Mouse (Mus musculus) cerebellum, adult 11-12 months (tissue): ENCODE measurements around the gene Angptl7.

Experiments used
- DNase-seq: peaks from one replicate; pipeline ENCODE4 v3.0.0; 2022

Angptl7 gene

DNA sequence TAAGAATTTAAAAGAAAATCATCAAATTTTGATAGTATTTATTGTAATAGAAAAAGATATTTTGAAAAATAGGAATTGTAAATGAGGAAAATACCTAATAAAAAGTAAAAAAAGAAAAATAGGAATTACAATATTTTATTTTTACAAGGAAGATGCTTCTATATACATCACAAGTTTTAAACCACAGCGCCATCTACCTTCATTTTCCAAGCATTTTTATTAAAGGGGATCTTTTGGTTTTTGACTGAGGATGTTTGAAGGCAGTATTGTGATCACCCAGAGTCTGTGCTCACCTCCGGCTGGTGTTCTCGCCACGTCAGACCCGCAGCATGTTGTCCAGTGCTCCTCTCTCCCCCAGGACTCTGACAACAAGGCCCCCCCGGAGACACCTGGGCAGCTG is 5.1 kb downstream of the Angptl7 start:
- no peak for DNase-seq

DNA sequence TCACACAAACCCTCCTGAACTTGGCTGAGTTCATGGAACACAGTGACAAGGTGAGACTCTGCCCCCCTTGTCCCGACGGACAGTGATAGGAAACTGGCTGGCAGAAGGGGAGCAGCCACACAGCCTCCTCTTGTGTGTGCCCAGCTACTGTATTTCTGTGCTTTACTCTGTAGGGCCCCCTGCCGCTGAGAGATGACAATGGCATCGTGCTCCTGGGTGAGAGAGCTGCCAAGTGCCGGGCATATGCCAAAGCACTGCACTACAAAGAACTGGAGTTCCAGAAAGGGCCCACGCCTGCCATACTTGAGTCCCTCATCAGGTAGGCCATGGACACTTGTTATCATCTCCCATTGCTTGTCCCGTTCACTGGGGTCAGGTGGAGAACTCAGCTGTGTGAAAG is 8.8 kb downstream of the Angptl7 start:
- DNase-seq = peak; percentile 62

DNA sequence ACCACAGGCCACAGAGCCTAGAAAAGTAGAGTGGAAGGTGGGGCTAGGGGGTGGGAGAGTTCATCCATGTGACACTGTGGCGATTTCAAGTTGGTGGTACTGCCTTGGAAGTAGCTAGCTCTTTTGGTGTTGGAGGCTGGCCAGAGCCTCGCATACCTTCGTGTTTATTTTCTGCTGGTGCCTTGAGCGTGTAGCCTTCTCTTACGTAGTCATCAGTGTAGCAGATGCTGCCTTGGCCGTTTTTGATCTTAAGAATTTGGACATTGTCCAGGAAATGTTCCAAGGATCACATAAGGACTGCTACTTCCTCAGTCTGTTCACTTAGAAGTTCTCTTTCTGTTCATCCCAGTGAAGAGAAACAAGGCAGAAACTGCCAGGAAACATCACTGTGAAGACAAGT is 9.8 kb downstream of the Angptl7 start:
- no peak for DNase-seq

DNA sequence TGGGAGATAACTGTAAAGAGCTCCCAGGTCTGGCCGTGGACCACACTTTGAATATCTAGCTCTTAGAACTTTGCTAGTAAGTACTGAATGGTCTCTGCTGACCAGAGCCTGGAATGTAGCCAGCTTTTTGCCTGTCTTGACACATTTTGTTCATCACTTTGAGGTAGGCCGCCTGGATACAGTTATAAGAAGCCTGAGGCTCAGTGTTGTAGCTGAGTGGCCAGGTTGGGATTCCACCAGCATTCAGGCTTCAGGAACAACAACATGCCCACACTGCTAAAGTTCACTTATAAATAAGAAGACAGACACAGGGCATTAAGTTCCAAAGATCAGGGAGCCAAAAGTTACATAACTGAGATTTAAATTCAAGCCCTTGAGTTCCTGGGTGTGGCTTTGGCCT is 12.4 kb downstream of the Angptl7 start:
- DNase-seq = no peak

DNA sequence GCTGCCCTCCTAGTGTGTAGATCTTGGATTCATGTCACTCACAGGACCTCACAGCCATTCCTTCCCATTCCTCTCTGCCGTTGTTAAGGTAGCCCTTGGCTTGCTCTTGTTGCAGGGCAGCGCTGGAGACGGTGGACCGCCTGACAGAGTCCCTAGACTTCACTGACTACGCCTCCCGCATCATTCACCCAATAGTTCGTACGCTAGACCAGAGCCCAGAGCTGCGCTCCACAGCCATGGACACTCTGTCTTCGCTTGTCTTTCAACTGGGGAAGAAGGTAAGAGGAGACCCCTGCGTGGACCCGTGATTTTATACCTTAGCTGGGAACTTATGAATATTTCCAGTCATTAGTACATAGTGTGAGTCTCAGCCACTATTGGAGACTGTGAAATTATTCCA is 15.7 kb downstream of the Angptl7 start:
- no peak for DNase-seq

DNA sequence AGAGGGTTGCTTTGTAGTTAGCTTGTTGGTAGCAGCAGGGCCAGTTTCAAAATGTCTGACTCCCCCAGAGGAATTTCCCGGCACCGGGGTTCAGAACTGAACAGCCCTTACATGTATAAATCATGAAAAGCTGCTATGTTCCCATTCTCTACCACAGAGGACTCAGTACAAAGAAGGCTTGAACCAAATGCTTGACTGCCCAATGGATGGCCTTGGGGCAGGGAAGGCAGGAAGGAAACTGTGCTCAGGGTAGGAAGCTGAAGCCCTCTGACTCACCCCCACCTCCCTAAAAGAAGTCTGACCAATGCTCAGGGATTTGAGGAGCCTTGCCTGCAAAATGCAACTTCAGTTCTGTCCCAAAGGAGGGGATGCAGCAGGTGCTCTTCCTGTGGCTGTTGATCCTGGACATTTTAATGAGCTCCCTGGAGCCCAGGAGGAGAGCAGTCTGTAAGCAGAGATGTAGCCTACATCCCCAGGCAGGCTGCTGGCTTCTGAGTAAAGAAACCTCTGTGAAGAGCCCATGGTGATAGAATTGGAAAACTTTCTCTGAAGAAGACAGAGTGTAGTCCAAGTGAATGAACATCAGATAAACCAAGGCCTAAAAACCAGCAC is 18.6 kb downstream of the Angptl7 start:
- DNase-seq = no peak

DNA sequence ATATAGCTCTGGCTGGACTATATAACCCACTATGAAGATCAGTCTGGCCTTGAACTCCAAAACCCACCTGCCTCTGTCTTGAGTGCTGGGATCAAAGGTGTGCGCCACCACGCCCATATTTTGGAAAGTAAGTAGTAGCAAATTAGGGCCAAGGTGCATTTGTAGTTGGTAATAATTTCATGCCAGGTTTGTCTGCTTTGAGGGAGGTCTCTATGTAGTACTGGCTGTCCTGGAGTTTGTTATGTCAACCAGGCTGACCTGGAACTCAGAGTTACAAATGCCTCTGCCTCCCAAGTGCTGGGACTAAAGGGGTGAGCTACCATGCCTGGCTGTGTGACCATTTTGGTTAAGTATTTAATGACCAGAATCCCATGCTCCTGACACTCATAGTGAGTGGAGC is 20.0 kb downstream of the Angptl7 start:
- DNase-seq = no peak

DNA sequence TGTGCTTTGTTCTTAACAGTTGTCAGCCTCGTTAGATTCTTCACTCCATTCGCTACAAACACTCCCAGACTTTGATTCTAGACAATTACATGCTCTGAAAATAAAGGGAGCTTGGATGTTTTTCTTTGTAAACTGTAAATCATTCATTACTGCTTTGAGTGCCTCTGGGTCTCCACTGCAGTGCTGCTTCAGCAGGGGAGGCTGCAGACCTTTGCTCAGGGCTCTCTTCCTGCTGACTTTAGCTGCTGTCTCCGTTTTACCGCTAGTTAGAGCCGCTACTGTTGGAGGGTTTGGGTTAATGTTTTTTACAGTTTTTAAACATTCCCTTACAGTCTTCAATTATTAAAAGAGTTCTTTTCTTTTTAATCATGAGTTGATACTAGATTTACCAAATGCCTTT is 26.8 kb downstream of the Angptl7 start:
- DNase-seq = no peak

DNA sequence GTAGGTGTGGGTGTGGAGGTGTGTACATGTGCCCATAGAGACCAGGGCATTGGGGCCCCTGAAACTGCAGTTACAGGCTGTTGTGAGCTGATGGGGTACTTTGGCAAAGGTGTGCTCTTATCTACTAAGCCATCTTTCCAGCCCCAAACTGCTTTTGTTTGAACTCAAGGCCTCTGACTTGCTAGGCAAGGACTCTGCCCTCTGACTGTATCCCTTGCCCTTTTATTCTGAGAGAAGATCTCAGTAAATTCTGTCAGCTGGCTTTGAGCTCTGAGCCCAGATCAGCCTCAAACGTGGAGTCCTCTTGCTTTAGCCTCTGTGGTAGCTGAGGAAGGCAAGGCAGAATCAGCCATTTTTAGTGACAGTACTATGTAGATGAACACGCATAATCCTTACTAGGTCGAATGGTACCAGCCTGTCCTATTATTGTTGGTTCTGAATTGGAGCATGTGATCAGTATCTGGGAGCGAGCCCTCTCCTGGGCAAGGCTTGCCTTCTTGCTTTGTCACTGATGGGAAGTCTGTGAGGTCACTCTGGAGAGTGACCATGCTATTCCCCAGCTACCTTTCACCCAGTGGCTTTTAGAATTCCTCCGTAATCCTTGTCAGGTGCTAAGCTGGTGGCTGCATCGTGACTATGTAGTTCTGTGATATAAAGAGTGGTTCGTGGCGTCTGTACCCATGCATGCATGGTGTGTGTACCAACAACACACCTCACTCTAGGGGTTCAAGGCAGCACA is 27.7 kb downstream of the Angptl7 start:
- no peak for DNase-seq

DNA sequence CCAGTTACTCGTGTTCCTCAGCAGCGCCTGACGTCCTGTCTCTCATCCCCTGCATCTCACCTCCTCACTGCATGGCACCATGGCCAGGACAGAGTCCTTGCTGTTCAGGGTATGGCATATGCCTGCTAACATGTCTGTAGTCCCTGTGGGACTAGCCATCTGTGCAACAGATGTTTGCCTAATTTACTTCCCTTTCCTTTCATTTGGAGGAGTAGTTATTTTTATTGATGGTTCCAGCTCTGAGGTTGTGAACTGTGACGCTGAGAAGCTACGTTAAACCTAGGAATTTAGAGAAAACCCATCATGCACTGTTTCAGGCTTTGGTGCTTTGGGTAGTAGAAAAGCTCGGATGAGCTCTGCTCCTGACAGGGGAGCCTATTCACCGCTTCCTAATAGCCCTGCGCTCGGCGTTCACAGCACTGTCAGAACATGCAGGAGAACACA is 28.9 kb downstream of the Angptl7 start:
- DNase-seq = no peak

DNA sequence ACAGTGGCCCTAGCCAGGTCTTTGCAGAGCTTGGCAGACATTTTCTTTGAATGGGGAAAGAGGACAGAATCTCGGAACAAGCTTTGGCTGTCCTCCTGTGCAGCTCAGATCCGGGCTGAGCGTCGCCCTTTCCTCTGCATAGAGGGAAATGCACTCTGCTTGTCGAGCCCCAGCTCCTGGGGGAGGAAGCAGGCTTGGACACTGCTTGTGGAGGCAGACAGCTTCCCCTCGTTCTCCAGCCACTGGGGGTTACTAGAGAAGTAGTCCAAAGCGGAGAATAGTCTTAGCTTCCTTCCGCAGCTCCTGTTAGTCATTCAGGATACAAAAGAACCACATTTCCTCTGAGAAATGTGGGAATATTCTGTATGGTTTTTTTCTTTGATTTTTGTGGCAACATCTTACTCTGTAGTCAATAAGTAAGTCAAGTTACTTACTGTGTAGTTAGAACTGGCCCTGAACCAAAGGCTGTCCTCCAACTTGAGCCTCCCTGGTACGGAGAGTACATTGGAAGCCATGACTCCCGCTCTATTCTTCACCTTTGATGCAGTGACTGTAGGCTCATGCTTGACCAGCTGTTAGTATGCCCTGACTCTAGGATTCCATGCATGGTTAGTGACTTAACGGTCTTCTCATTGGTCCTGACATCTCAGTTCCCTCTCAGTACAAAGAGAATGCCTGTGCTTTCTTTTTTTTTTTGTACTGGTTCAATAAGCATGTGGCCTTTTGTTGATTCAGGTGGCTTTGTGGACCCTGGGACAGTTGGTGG is 30.6 kb downstream of the Angptl7 start:
- no peak for DNase-seq

DNA sequence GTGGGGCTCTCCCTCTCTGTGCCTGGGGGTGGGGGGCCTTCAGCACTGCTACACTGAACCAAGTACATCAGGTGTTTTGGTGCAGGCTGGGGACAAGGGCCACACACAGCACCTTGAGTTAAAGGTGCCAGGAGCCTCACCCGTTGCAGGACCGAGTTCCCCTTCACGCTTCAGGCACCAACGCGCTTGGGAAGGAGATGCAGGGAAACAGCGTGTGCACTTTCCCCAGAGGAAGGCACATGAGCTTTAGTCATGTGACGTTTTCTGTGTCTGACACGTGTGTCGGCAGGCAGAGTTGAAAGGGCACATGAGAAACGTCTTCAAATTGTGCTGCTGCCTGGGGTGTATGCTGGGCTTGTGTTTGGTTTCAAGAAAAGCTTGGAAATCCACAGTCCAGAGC is 31.9 kb downstream of the Angptl7 start:
- DNase-seq = no peak

DNA sequence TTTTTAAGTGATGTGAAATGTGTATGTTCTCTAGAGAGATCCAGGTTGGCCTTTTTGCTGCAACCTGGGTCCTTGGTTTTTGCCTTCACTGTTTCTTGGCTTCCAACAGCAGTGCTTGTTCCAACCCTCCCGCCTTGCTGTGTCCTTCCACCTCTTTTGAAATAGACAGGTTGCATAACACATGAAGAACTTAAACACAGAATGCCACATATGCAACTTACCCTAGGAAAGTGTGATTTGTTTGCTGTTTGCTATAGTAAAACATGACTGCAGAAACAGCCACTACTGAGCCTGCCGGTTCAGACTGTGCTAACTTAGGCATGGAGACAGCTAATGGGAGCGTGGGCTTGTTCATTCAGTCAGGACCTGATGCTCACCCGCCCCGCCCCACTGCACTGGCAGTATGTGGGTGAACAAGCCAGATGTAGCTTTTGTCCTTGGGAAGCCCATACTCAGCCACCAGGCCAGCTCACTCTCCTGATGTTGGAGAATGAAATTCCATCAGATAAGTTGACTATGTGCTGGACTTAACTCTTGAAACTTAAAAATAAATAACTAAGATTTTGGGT is 33.7 kb downstream of the Angptl7 start:
- DNase-seq = no peak

DNA sequence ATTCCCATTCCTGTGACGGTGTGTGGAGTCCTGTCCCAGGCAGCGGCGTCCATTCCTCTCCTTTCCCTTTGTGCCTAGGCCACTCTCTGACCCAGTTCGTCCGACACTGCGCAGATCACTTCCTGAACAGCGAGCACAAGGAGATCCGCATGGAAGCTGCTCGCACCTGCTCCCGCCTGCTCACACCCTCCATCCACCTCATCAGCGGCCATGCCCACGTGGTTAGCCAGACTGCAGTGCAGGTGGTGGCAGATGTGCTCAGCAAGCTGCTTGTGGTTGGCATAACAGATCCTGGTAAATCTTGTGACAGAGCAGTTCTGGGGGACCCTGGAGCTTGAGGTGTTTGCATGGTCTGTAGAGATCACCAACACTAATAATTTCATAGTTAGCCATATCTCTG is 35.4 kb downstream of the Angptl7 start:
- no peak for DNase-seq

DNA sequence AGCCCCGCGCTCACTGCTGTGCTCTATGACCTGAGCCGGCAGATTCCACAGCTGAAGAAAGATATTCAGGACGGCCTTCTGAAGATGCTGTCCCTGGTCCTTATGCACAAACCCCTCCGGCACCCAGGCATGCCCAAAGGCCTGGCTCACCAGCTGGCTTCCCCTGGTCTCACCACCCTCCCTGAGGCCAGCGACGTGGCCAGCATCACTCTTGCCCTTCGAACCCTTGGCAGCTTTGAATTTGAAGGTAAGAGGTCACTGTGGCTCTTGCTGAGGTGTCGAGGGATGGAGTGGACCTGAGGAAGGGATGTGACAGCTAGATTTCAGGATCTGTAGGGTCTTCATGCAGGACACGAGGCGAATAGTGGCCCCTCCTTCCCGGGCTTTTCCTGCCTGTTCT is 36.0 kb downstream of the Angptl7 start:
- no peak for DNase-seq

DNA sequence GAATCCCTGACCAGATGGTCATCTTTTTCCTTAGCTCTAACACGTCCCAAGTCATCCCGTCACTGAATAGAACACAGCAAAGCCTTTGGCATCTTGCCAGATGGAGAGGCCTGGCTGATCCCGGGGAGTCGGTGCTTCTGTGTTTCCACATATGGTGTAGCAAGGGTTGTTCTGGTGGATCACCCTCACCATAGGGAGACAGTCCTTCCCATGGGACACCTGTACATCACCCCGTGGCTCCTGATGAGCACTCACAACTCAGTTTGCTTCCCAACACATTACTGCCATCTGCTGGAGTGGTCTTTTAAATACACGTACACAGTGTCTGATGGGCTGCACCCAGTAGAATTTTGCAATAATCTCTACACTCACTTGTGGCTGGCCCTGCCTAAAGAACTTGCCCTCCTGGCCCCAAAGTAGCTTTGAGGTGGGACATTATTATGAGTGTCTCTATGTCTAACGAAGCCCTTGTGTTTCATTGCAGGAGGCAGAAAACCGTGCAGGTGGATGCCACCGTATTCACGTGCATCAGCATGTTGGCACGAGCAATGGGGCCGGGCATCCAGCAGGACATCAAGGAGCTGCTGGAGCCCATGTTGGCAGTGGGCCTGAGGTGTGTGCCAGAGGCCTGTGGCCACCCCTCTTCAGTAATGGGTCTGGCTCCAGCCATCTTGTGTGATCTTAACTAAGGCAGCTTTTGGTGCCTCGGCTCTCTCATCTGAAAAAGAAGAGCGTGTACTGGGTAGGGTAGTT is 36.9 kb downstream of the Angptl7 start:
- peak; percentile 66 for DNase-seq

DNA sequence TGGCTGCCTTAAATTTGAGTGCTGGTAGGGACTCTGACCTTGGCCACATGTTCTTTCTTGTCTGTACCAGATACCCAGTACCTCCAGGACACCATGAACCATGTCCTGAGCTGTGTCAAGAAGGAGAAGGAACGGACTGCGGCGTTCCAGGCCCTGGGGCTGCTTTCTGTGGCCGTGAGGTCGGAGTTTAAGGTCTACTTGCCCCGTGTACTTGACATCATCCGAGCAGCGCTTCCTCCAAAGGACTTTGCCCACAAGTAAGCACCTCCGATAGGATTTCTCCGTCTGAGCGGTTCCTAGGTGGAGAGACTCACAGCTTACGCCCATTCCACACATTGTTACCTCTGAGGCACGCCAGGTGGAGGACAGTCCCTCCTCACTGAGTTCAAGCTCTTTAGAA is 37.5 kb downstream of the Angptl7 start:
- no peak for DNase-seq

DNA sequence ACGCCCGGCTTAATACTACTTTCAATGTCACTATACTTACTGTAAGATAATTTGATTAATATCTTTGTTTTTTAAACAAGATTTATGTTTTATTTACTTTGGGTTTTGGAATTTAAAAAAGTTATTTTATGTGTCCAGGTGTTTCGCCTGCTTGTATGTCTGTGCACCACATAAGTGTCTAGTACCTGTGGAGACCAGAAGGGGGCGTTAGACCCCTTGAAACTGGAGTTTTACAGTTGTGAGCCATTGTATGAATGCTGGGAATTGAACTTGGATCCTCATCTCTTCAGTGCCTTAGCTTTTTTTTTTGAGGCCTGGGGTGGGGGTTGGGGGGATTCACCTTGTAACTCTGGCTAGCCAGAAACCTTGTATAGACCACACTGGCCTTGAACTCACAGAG is 38.5 kb downstream of the Angptl7 start:
- DNase-seq = no peak

DNA sequence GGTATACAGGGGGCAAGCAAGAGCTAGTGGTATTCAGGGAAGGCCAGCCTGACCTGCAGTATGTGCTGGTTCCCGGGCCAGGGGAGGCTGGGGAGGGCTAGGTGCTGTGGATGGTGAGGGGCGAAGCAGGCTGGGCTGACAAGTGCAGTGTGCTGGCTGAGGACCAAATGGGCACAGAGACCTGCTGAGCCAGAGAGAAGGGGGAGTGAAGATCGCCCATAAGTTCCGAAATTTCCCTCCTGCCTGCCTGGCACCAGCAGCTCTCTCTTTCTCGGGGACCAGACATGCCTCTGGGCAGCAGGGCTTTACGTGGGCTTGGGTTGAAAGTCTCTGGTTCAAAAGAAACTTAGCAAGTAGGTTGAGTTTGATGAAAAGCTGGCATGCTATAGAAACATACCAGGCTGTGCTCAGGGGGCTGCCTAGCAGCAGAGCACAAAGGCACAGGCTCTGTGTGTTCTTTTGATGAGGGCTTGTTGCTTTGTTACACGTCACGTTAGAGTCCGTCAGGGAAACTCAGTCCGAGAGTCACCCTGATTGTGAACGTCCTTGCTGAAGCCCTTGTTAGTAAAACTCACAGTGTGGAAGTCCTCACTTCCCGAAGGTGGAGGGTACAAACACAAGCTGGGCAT is 39.5 kb downstream of the Angptl7 start:
- no peak for DNase-seq

DNA sequence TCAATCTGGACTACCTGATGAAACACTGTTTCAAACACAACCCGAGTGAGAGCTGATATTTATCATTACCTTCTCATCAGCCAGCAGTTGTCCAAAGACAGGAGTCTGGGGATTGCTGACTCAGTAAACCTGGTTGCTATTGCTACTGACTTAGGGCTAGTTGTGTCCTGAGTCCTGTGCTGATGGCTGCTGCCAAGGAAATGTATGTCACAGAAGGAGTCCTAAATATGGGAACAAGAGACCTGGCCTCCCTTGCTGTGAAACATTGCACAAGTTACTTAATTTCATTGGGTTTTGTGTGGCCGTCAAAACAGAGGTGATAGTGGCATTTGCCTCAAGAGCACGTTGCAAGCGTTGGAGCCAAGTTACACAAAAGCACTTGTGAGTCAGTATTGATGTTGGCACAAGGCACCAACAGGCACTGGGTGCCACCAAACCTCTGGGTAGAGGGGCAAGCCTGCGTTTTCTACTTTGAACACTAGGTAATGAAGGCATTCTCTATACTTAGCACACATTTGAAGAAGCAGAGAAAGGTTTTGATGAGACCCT is 44.7 kb downstream of the Angptl7 start:
- no peak for DNase-seq

DNA sequence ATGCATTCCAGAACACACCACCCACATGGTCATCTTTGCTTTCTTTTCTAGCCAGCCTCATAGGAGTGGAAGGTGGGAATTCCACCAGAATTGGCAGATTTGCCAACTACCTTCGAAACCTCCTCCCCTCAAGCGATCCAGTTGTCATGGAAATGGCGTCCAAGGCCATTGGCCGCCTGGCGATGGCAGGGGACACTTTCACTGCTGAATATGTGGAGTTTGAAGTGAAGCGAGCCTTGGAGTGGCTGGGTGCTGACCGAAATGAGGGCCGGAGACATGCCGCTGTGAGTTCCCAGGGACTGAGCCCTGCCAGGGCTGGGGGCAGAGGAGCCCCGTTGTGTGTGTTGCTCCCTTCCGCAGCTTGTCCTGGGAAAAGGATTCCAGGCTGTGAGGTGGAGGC is 46.6 kb downstream of the Angptl7 start:
- DNase-seq = no peak

DNA sequence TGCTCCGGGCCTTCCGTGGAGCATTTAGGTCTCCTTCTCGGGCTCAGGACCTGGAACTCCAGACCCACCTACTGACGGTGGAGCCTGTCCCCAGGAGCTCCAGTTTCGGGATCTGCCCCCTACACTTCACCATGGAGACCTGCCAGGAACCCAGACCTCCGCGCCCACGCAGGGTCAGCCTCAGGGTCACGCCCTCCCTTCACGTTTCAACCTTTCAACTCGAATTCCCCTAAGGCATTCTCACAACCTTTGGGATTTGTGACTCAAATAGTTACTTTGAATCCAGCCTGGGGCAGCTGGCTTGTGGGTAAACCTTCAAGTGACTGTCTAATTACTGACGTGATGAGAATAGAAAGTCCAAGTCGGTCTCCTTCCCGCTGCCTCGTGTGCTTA is 51.4 kb downstream of the Angptl7 start:
- DNase-seq = peak; percentile 63
